Mouse (Mus musculus): ENCODE data around the gene Col8a2.

DNA sequence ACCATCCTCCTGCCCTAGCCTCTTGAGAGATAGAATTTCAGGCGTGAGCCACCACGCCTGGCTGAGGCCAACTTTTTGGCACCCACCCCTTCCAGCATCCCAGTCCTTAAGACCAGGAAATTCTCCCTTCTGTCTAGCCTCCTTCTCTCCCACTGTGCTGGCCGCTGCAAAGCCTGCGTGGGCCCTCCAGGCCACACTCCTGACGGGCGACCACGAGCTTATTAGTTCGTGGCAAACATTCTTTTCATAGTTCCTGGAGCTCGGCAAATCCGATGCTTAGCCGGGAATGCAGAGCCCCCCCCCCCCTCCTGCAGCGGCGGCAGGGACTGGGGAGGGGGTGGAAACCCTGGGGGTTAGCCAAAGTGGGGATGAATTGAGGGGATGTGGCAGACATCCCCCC, 4.6 kb downstream of the Col8a2 start:
- TF ChIP-seq E2F4 (IDR thresholded peaks at IDR 0.05; ENCODE audit: insufficient replicate concordance, low read depth, low read length) (no peak), MXI1 (IDR thresholded peaks at IDR 0.05; ENCODE audit: low read depth, low read length) (no peak)

All from CH12.LX (cell line).